Mouse (Mus musculus) heart, embryonic 11.5 days (tissue): ENCODE measurements around the gene Rab5if. TPM values are rescaled to one million over a fixed set of nuclear protein-coding genes. Genes with fewer than 3 reads are reported as not detected.
"Not testable (repeated sequence)": the region's sequence is repeated elsewhere in the genome, so short reads cannot be mapped to it uniquely, and the experiment has no call there.

Experiments used
- ATAC-seq: fragments of 200-750 bp; cut with Nextera tagmentation; replicated peaks from 2 replicates; pipeline ENCODE4 v1.8.0; 2017; ENCODE audit warnings: moderate library complexity; ENCODE audit not compliant: insufficient number of reproducible peaks, low FRiP score, low TSS enrichment
- H3K27ac ChIP-seq: fragments of 300-500 bp; sonication (generic); 2 replicates; pipeline ENCODE4 v1.5.1; 2014; ENCODE audit warnings: mild to moderate bottlenecking, low read depth, low read length
- H3K27me3 ChIP-seq: fragments of 300-500 bp; sonication (generic); 2 replicates; pipeline ENCODE4 v1.6.1; 2014; ENCODE audit warnings: mild to moderate bottlenecking, low read length, mixed read lengths; ENCODE audit not compliant: control insufficient read depth, insufficient read depth
- H3K36me3 ChIP-seq: fragments of 300-500 bp; sonication (generic); 2 replicates; pipeline ENCODE4 v1.6.1; 2014; ENCODE audit warnings: mild to moderate bottlenecking, low read length, moderate library complexity, mixed read lengths; ENCODE audit not compliant: control insufficient read depth, insufficient read depth
- H3K4me1 ChIP-seq: fragments of 300-500 bp; sonication (generic); 2 replicates; pipeline ENCODE4 v1.6.1; 2014; ENCODE audit warnings: low read length; ENCODE audit not compliant: control insufficient read depth, insufficient read depth
- H3K4me2 ChIP-seq: fragments of 300-500 bp; sonication (generic); 2 replicates; pipeline ENCODE4 v1.6.1; 2014; ENCODE audit warnings: mild to moderate bottlenecking, moderate library complexity
- H3K4me3 ChIP-seq: fragments of 300-500 bp; sonication (generic); 2 replicates; pipeline ENCODE4 v1.5.1; 2014; ENCODE audit warnings: low read depth, low read length
- H3K9ac ChIP-seq: fragments of 300-500 bp; sonication (generic); 2 replicates; pipeline ENCODE4 v1.6.1; 2014; ENCODE audit warnings: mild to moderate bottlenecking, low read depth, low read length, moderate library complexity
- H3K9me3 ChIP-seq: fragments of 300-500 bp; sonication (generic); replicated peaks from 2 replicates; pipeline ENCODE4 v1.6.1; 2016; ENCODE audit warnings: low read length; ENCODE audit not compliant: control insufficient read depth
- WGBS: fragments of 180-500 bp; shearing (Covaris S2); extraction: QIAGEN DNeasy Blood & Tissue Kit; methylation state at CpG from one replicate; pipeline ENCODE4 v1.1.7; 2014; ENCODE audit not compliant: insufficient replicate concordance; 5-methylcytosine and 5-hydroxymethylcytosine counted together
- polyA plus RNA-seq: library from polyadenylated mRNA; unstranded; fragments of >200 nt; fragmentation: Nextera tagmentation; extraction: Ambion mirVana; gene quantifications from 2 replicates; pipeline ENCODE4 v1.2.1, GENCODE M21; 2014

Rab5if gene
- polyA plus RNA-seq, 1 experiment from 2014 or later, result 191 TPM

- no peak for ATAC-seq
- Histone ChIP-seq H3K4me2 (no peak overlapping the region), H3K9me3 (no peaks in the 10 kb centered on the region), H3K4me1 (0 out of 2 replicates have a peak, but pooled peaks cover 5% of the 10 kb centered on the region), H3K9ac (no peak overlapping the region), H3K4me3 (no peak overlapping the region), H3K36me3 (peaks cover 12% of the 10 kb centered on the region), H3K27ac (no peak overlapping the region), H3K27me3 (no peaks in the 10 kb centered on the region)
- 85% methylated on average over 8 of the region's 8 CpGs for WGBS
These were observed 11.3 kb downstream of the Rab5if start for GRCm38 (mm10) chr2:156874047-156874759.

GRCm38 (mm10) chr2:156874760-156875510 is 12.0 kb downstream of the Rab5if start:
- H3K36me3 ChIP-seq, result peaks cover 7% of the 10 kb centered on the region
- H3K27ac ChIP-seq, result no peak overlapping the region
- H3K27me3 ChIP-seq, result no peaks in the 10 kb centered on the region
- no peaks in the 10 kb centered on the region for H3K9me3 ChIP-seq
- no peak overlapping the region for H3K4me2 ChIP-seq
- no peak overlapping the region for H3K4me3 ChIP-seq
- H3K9ac ChIP-seq, result no peak overlapping the region
- H3K4me1 ChIP-seq, result 0 out of 2 replicates have a peak, but pooled peaks cover 5% of the 10 kb centered on the region
- ATAC-seq, result no peak
- 92% methylated on average over 4 of the region's 4 CpGs for WGBS

- Histone ChIP-seq H3K4me2 (no peak overlapping the region), H3K4me3 (no peak overlapping the region), H3K9me3 (no peaks in the 10 kb centered on the region), H3K27me3 (peaks cover 3% of the 10 kb centered on the region; the same call in 1 of the 2 replicates), H3K4me1 (peaks cover 5% of the 10 kb centered on the region; the same call in 1 of the 2 replicates), H3K36me3 (peaks cover 7% of the 10 kb centered on the region), H3K27ac (no peak overlapping the region), H3K9ac (no peak overlapping the region)
- 57% methylated on average over 9 of the region's 9 CpGs for WGBS
- ATAC-seq, result no peak
These were observed 14.8 kb downstream of the Rab5if start for GRCm38 (mm10) chr2:156877726-156878125.

- H3K36me3 ChIP-seq, result peaks cover under 1% of the 10 kb centered on the region
- peaks cover 5% of the 10 kb centered on the region; the same call in 1 of the 2 replicates for H3K4me1 ChIP-seq
- WGBS, result 87% methylated on average over 3 of the region's 3 CpGs
- H3K27ac ChIP-seq, result no peak overlapping the region
- no peak overlapping the region for H3K4me2 ChIP-seq
- no peak overlapping the region for H3K9ac ChIP-seq
- no peak for ATAC-seq
- peaks cover 3% of the 10 kb centered on the region; the same call in 1 of the 2 replicates for H3K27me3 ChIP-seq
- H3K4me3 ChIP-seq, result no peak overlapping the region
- no peaks in the 10 kb centered on the region for H3K9me3 ChIP-seq
These were observed 16.6 kb downstream of the Rab5if start for GRCm38 (mm10) chr2:156879541-156879940.

- 20% methylated on average over 10 of the region's 10 CpGs for WGBS
- peak overlapping the region; percentile 31 for H3K4me2 ChIP-seq
- H3K27ac ChIP-seq, result peak overlapping the region; percentile 50; the same call in 1 of the 2 replicates
These were observed 19.6 kb downstream of the Rab5if start for GRCm38 (mm10) chr2:156882431-156883001.

GRCm38 (mm10) chr2:156884396-156885211 is 21.7 kb downstream of the Rab5if start:
- no peak for ATAC-seq
- Histone ChIP-seq H3K9me3 (no peaks in the 10 kb centered on the region), H3K4me1 (peaks cover 5% of the 10 kb centered on the region; the same call in 1 of the 2 replicates), H3K27ac (no peak overlapping the region), H3K36me3 (no peaks in the 10 kb centered on the region), H3K27me3 (peaks cover 3% of the 10 kb centered on the region; the same call in 1 of the 2 replicates), H3K4me2 (no peak overlapping the region), H3K9ac (no peak overlapping the region), H3K4me3 (no peak overlapping the region)
- 69% methylated on average over 10 of the region's 10 CpGs for WGBS

More at GRCm38 (mm10) chr2:156882431-156883001, 19.6 kb downstream of the Rab5if start:
- Histone ChIP-seq H3K9me3 (no peaks in the 10 kb centered on the region), H3K27me3 (peaks cover 3% of the 10 kb centered on the region; the same call in 1 of the 2 replicates), H3K4me1 (peaks cover 5% of the 10 kb centered on the region; the same call in 1 of the 2 replicates), H3K4me3 (no peak overlapping the region), H3K36me3 (no peaks in the 10 kb centered on the region), H3K9ac (peak overlapping the region; percentile 43)
- peak; percentile 49 for ATAC-seq

- H3K9ac ChIP-seq, H3K4me2 ChIP-seq, H3K4me3 ChIP-seq, H3K9me3 ChIP-seq, H3K36me3 ChIP-seq, H3K27ac ChIP-seq, H3K4me1 ChIP-seq, H3K27me3 ChIP-seq, ATAC-seq: not testable (repeated sequence)
- 86% methylated on average over 2 of the region's 2 CpGs for whole genome bisulfite sequencing
These were observed 22.7 kb downstream of the Rab5if start for GRCm38 (mm10) chr2:156885666-156886065.
